Comparison of ENCODE assay signal across 10 mouse cellular contexts in the genomic region with DNA sequence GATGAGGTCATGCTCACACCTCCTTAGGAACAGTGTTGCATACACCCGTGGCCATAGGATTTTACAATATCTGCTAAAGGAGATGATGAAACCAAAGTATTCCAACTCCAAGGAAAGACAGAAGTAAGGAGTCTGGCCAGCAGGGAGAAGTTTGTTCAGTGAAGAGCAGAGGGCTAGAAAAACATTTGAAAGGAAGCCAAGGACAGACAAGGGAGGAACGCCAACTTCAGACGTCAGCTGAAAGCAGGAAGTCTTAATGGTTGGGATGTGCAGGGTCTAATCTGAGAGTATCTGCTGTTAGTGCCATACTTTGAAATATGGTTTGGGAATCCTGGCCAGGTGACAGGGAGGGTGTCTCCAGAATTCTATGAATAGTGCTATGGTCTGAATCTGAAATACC.
A peak's percentile ranks its signal among the peaks of the same experiment; 100 is the strongest.
DNase-seq lines count a peak whose midpoint lies in the region; ATAC-seq and TF ChIP-seq lines count a peak whose summit lies in the region.
"Had no signal": no experiment of that assay in that cellular context is flagged by ENCODE, and none has a peak within 500 bp of the region (broad histone marks: within the 10 kb centered on the region; RNA-seq: fewer than 3 reads in every experiment).

No protein-coding gene starts in this region.

- DNase-seq in MEL (ENCODE audit: low read depth, low spot score) (peak; percentile 19), NIH3T3 (ENCODE audit: low read depth) (peak; percentile 61)
- no peak for DNase-seq in limb, embryonic 14.5 days (ENCODE audit: low spot score)
- no peak for DNase-seq in left cerebral cortex, adult 11 months (ENCODE audit: low spot score)
- no peak for DNase-seq in left cerebral cortex, postnatal 36 days (ENCODE audit: low spot score in 2 of 2)
- no peak for DNase-seq in embryo, embryonic 10 days (ENCODE audit: low spot score)
- DNase-seq: cerebellum, adult 9-10 months had no signal

- no peaks in the 10 kb centered on the region; a peak in 1 of 4 replicates for H3K27me3 ChIP-seq in MEL (ENCODE audit: control insufficient read depth in 1 of 2, insufficient read depth in 2 of 2, low read length in 2 of 2)
- H3K27me3 ChIP-seq in heart, embryonic 13.5 days (replicated peaks), result no peaks in the 10 kb centered on the region
- H3K27me3 ChIP-seq in limb, embryonic 14.5 days (ENCODE audit: control insufficient read depth, insufficient read depth, low read length), result no peaks in the 10 kb centered on the region

- intact Hi-C loops in left cerebral cortex, postnatal 36 days (cut with DNase I), result no loop called here

- TF ChIP-seq POLR2A in MEL (IDR thresholded peaks at IDR 0.05; ENCODE audit: control insufficient read depth in 1 of 2, insufficient read depth in 1 of 2, low read depth in 1 of 2, low read length in 2 of 2, poor library complexity in 1 of 2), result no peak
- TF ChIP-seq POLR2A in limb, embryonic 14.5 days (IDR thresholded peaks at IDR 0.05; ENCODE audit: borderline replicate concordance, extremely low read depth, insufficient read depth, insufficient read length), result no peak

- H3K4me3 ChIP-seq in MEL (ENCODE audit: control insufficient read depth in 1 of 2, insufficient read depth in 1 of 2, low read depth in 2 of 2, low read length in 2 of 2), result no peak overlapping the region
- no peak overlapping the region for H3K4me3 ChIP-seq in heart, embryonic 13.5 days
- no peak overlapping the region for H3K4me3 ChIP-seq in limb, embryonic 14.5 days (replicated peaks; ENCODE audit: low read length)
- H3K4me3 ChIP-seq: forebrain, embryonic 10.5 days had no signal

- WGBS in heart, embryonic 13.5 days, result 44% methylated on average over 3 of the region's 3 CpGs
- WGBS in limb, embryonic 14.5 days, result 46% methylated on average over 3 of the region's 3 CpGs

- ATAC-seq in heart, embryonic 13.5 days (ENCODE audit: extremely low read depth, insufficient number of reproducible peaks, low FRiP score, low TSS enrichment), result no peak
- ATAC-seq in limb, embryonic 14.5 days (ENCODE audit: low FRiP score, low read depth), result no peak
- ATAC-seq in monocyte, adult 5-6 weeks (replicated peaks; ENCODE audit: insufficient number of reproducible peaks, low FRiP score, low TSS enrichment, poor library complexity, severe bottlenecking), result no peak

- no peaks in the 10 kb centered on the region for H3K79me2 ChIP-seq in MEL (ENCODE audit: control insufficient read depth, insufficient read depth, low read length, poor library complexity)

- TF ChIP-seq RAD21 in MEL (IDR thresholded peaks at IDR 0.05; ENCODE audit: low read depth, low read length), result no peak

- peaks cover 0 to 4% of the 10 kb centered on the region in 2 experiments; a peak in 1 of 4 replicates for H3K4me1 ChIP-seq in MEL (ENCODE audit: control insufficient read depth in 1 of 2, insufficient read depth in 2 of 2, low read length in 2 of 2)
- peaks cover 23% of the 10 kb centered on the region for H3K4me1 ChIP-seq in heart, embryonic 13.5 days
- peaks cover 16% of the 10 kb centered on the region; the same call in 1 of the 2 replicates for H3K4me1 ChIP-seq in limb, embryonic 14.5 days (ENCODE audit: control insufficient read depth, insufficient read depth, low read length)

- no peak for TF ChIP-seq CTCF in MEL (IDR thresholded peaks at IDR 0.05 in 2 of 3, conservative IDR thresholded peaks at IDR 0.05 in 1 of 3; ENCODE audit: control insufficient read depth in 1 of 3, insufficient read depth in 1 of 3, low read depth in 2 of 3, low read length in 3 of 3, poor library complexity in 1 of 3, severe bottlenecking in 1 of 3)

- TF ChIP-seq EP300 in MEL (IDR thresholded peaks at IDR 0.05; ENCODE audit: low read depth in 1 of 2, low read length in 2 of 2), result no peak

- H3K27ac ChIP-seq in MEL (ENCODE audit: control insufficient read depth, low read depth, low read length), result no peak overlapping the region
- peak overlapping the region; percentile 53 for H3K27ac ChIP-seq in heart, embryonic 13.5 days (replicated peaks)
- peak overlapping the region; percentile 33; the same call in 1 of the 2 replicates for H3K27ac ChIP-seq in limb, embryonic 14.5 days (replicated peaks; ENCODE audit: low read depth, low read length)
- H3K27ac ChIP-seq: forebrain, embryonic 10.5 days had no signal

- H3K9ac ChIP-seq in MEL (ENCODE audit: control insufficient read depth, low read depth, low read length, poor library complexity, severe bottlenecking), result no peak overlapping the region
- no peak overlapping the region for H3K9ac ChIP-seq in heart, embryonic 13.5 days
- H3K9ac ChIP-seq in limb, embryonic 14.5 days (ENCODE audit: low read depth, low read length, severe bottlenecking), result no peak overlapping the region

- no peaks in the 10 kb centered on the region for H3K9me3 ChIP-seq in MEL (replicated peaks; ENCODE audit: insufficient read depth, low read length)
- H3K9me3 ChIP-seq in heart, embryonic 13.5 days, result no peaks in the 10 kb centered on the region
- no peaks in the 10 kb centered on the region for H3K9me3 ChIP-seq in limb, embryonic 14.5 days (ENCODE audit: control insufficient read depth, low read length)
- H3K9me3 ChIP-seq: forebrain, embryonic 10.5 days had no signal

- H3K36me3 ChIP-seq in MEL (ENCODE audit: control insufficient read depth in 1 of 2, insufficient read depth in 2 of 2, low read length in 2 of 2), result no peaks in the 10 kb centered on the region
- no peaks in the 10 kb centered on the region for H3K36me3 ChIP-seq in heart, embryonic 13.5 days
- no peaks in the 10 kb centered on the region for H3K36me3 ChIP-seq in limb, embryonic 14.5 days (ENCODE audit: control insufficient read depth, insufficient read depth, low read length)
- H3K36me3 ChIP-seq: forebrain, embryonic 10.5 days had no signal

- H3K4me2 ChIP-seq in heart, embryonic 13.5 days, result no peak overlapping the region
- no peak overlapping the region for H3K4me2 ChIP-seq in limb, embryonic 14.5 days (replicated peaks; ENCODE audit: low read depth, low read length, severe bottlenecking)

TF ChIP-seq in MEL, 35 proteins besides CTCF, POLR2A, EP300 and RAD21:
- TF ChIP-seq ETS1 (IDR thresholded peaks at IDR 0.05; ENCODE audit: low read depth, low read length) (no peak), HCFC1 (IDR thresholded peaks at IDR 0.05; ENCODE audit: low read depth, low read length) (no peak), MYC (IDR thresholded peaks at IDR 0.05; ENCODE audit: low read depth, low read length) (no peak), ZC3H11A (IDR thresholded peaks at IDR 0.05; ENCODE audit: low read depth, low read length) (no peak), SMC3 (IDR thresholded peaks at IDR 0.05; ENCODE audit: low read depth, low read length) (no peak), KAT2A (conservative IDR thresholded peaks at IDR 0.05; ENCODE audit: low read depth, low read length) (no peak), NRF1 (IDR thresholded peaks at IDR 0.05; ENCODE audit: insufficient read depth, low read depth, low read length, poor library complexity, severe bottlenecking) (no peak), TAL1 (IDR thresholded peaks at IDR 0.05; ENCODE audit: low read length) (no peak), POLR2AphosphoS2 (IDR thresholded peaks at IDR 0.05; ENCODE audit: low read length) (no peak), MYB (IDR thresholded peaks at IDR 0.05; ENCODE audit: low read depth, low read length) (no peak), GATA1 (IDR thresholded peaks at IDR 0.05; ENCODE audit: low read depth, low read length) (no peak), CHD1 (IDR thresholded peaks at IDR 0.05; ENCODE audit: low read depth, low read length) (no peak)

Comparison
In these comparisons a context has a peak if more than half of its experiments do, and no peak if none do; other contexts are left out.
1. DNase-seq: peak in MEL (single experiment) and NIH3T3 (single experiment); none in limb, embryonic 14.5 days (single experiment), left cerebral cortex, adult 11 months (single experiment), left cerebral cortex, postnatal 36 days (0 of 2) and embryo, embryonic 10 days (single experiment).